ENCODE assay signal across 13 mouse cellular contexts in genomic region chr10:96523967-96524801, GRCm38 (mm10).
A peak's percentile ranks its signal among the peaks of the same experiment; 100 is the strongest.
DNase-seq lines count a peak whose midpoint lies in the region; ATAC-seq lines count a peak whose summit lies in the region.
"Had no signal": no experiment of that assay in that cellular context is flagged by ENCODE, and none has a peak within 500 bp of the region (broad histone marks: within the 10 kb centered on the region; RNA-seq: fewer than 3 reads in every experiment).

No protein-coding gene starts in this region.

- DNase-seq in cerebellum, postnatal 10 days: peak; percentile 26 to 31
- peak; percentile 53 for DNase-seq in embryo, embryonic 10.5 days (ENCODE audit: low spot score)
- peak; percentile 24 for DNase-seq in forelimb bud, embryonic 11.5 days (ENCODE audit: low read depth, low spot score)
- DNase-seq in midbrain, embryonic 14.5 days: peak; percentile 83
- DNase-seq in T-cell, adult 2 months (ENCODE audit: low spot score): no peak
- no peak for DNase-seq in ovary, postnatal 36 days (ENCODE audit: low spot score)
- DNase-seq in left cerebral cortex, postnatal 14 days (ENCODE audit: low spot score in 2 of 2): no peak
- DNase-seq: heart, postnatal 36 days; kidney, postnatal 36 days; lung, postnatal 36 days had no signal

- H3K4me3 ChIP-seq in midbrain, embryonic 14.5 days (replicated peaks; ENCODE audit: low read depth, low read length): peak overlapping the region; percentile 15; the same call in 1 of the 2 replicates
- H3K4me3 ChIP-seq: embryonic facial prominence, embryonic 12.5 days; limb, embryonic 13.5 days had no signal

- H3K4me2 ChIP-seq in midbrain, embryonic 14.5 days (ENCODE audit: low read length): peak overlapping the region; percentile 49
- H3K4me2 ChIP-seq: embryonic facial prominence, embryonic 12.5 days; limb, embryonic 13.5 days had no signal

- intact Hi-C loops in left cerebral cortex, postnatal 14 days (cut with DNase I): no loop called here

- H3K27ac ChIP-seq in midbrain, embryonic 14.5 days (replicated peaks; ENCODE audit: low read depth, low read length): peak overlapping the region; percentile 82
- H3K27ac ChIP-seq: embryonic facial prominence, embryonic 12.5 days; limb, embryonic 13.5 days had no signal

- no peaks in the 10 kb centered on the region for H3K9me3 ChIP-seq in midbrain, embryonic 14.5 days (ENCODE audit: control insufficient read depth, low read length)
- H3K9me3 ChIP-seq: embryonic facial prominence, embryonic 12.5 days; limb, embryonic 13.5 days had no signal

- ATAC-seq in cerebellum, adult (ENCODE audit: insufficient number of reproducible peaks, low FRiP score, low TSS enrichment): no peak
- ATAC-seq in midbrain, embryonic 14.5 days (ENCODE audit: low FRiP score, low TSS enrichment): peak; percentile 92

- H3K9ac ChIP-seq in midbrain, embryonic 14.5 days (replicated peaks; ENCODE audit: low read length): peak overlapping the region; percentile 46; the same call in 1 of the 2 replicates
- H3K9ac ChIP-seq: embryonic facial prominence, embryonic 12.5 days; limb, embryonic 13.5 days had no signal

- H3K4me1 ChIP-seq in midbrain, embryonic 14.5 days (ENCODE audit: control insufficient read depth, insufficient read depth, low read length): peaks cover 10% of the 10 kb centered on the region; the same call in 1 of the 2 replicates

- H3K27me3 ChIP-seq in midbrain, embryonic 14.5 days (ENCODE audit: control insufficient read depth, insufficient read depth, low read length): no peaks in the 10 kb centered on the region
- H3K27me3 ChIP-seq: embryonic facial prominence, embryonic 12.5 days; limb, embryonic 13.5 days had no signal

- 5% methylated on average over 20 of the region's 20 CpGs for WGBS in midbrain, embryonic 14.5 days

- H3K36me3 ChIP-seq in midbrain, embryonic 14.5 days (ENCODE audit: control insufficient read depth, insufficient read depth, low read length): no peaks in the 10 kb centered on the region
- H3K36me3 ChIP-seq: embryonic facial prominence, embryonic 12.5 days; limb, embryonic 13.5 days had no signal

Comparison
In these comparisons a context has a peak if more than half of its experiments do, and no peak if none do; other contexts are left out.
1. DNase-seq: peak in cerebellum, postnatal 10 days (2 of 2), embryo, embryonic 10.5 days (single experiment), forelimb bud, embryonic 11.5 days (single experiment) and midbrain, embryonic 14.5 days (single experiment); none in T-cell, adult 2 months (single experiment), ovary, postnatal 36 days (single experiment) and left cerebral cortex, postnatal 14 days (0 of 2).